Mouse (Mus musculus) hindbrain, embryonic 10.5 days (tissue): Measurements from ENCODE around the gene Trnp1. TPM values are rescaled to one million over a fixed set of nuclear protein-coding genes. Genes with fewer than 3 reads are reported as not detected.
"Not testable (repeated sequence)": the region's sequence is repeated elsewhere in the genome, so short reads cannot be mapped to it uniquely, and the experiment has no call there.

ENCODE experiments used
- DNase-seq: peaks from one replicate; pipeline ENCODE4 v3.0.0-alpha.2; 2017; ENCODE audit warnings: low spot score
- H3K27ac ChIP-seq: fragments of 300-500 bp; sonication (generic); 2 replicates; pipeline ENCODE4 v1.5.1; 2016; ENCODE audit warnings: mild to moderate bottlenecking, moderate library complexity
- H3K27me3 ChIP-seq: fragments of 300-500 bp; sonication (generic); 2 replicates; pipeline ENCODE4 v1.6.1; 2016; ENCODE audit warnings: mild to moderate bottlenecking; ENCODE audit not compliant: poor library complexity, insufficient read depth, severe bottlenecking
- H3K36me3 ChIP-seq: fragments of 300-500 bp; sonication (generic); 2 replicates; pipeline ENCODE4 v1.6.1; 2016; ENCODE audit warnings: mild to moderate bottlenecking, moderate library complexity
- H3K4me1 ChIP-seq: fragments of 300-500 bp; sonication (generic); replicated peaks from 2 replicates; pipeline ENCODE4 v1.6.1; 2016; ENCODE audit warnings: mild to moderate bottlenecking
- H3K4me3 ChIP-seq: fragments of 300-500 bp; sonication (generic); 2 replicates; pipeline ENCODE4 v1.5.1; 2016; ENCODE audit warnings: mild to moderate bottlenecking, moderate library complexity
- H3K9me3 ChIP-seq: fragments of 300-500 bp; sonication (generic); 2 replicates; pipeline ENCODE4 v1.6.1; 2016; ENCODE audit warnings: mild to moderate bottlenecking, moderate library complexity
- WGBS: fragments of 180-500 bp; shearing (Covaris S2); methylation state at CpG from one replicate; pipeline ENCODE4 v1.1.7; 2016; 5-methylcytosine and 5-hydroxymethylcytosine counted together
- polyA plus RNA-seq: library from polyadenylated mRNA; unstranded; fragments of >200 nt; fragmentation: Nextera tagmentation; extraction: Ambion mirVana; gene quantifications from 2 replicates; pipeline ENCODE4 v1.2.1, GENCODE M21; 2016

The Trnp1 gene
- polyA plus RNA-seq, result 1.1 and 1.3 TPM in 2 replicates

DNA sequence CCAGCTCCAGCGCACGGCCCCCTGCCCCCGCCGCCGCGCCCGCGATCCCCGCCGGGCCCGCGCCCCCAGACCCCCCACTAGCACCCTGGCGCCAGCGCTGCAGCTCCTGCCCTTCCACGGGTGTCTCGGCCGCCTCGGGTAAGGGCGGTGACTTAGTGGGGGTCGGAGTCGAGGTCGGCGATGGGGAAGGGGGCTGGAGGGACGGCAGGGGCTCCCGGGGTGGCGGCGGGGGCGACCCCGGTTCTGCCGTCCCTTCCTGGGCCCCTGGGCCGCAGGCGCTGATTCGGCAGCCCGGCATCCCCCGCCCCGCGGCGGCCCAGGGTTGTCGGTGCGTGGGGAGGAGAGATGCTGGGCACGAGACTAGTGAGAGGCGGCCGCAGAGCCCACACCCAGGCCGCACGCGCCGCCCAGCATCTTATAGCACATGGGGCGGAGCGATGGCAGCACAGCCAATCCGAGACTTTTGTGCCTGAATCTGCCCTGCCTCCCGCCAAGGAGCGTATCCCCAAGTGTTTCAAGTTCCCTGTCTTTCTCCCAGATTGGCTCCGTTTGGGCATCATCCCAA is at the start of gene Trnp1:
Trnp1 (minus strand) TSS at position 391 of the 565 bp plus-strand sequence.
- H3K27me3 ChIP-seq, result peaks cover 96% of the 10 kb centered on the region
- peak; percentile 83 for DNase-seq
- H3K36me3 ChIP-seq, result no peaks in the 10 kb centered on the region
- WGBS, result under 1% methylated on average over 49 of the region's 53 CpGs
- peaks cover 31% of the 10 kb centered on the region for H3K4me1 ChIP-seq
- H3K9me3 ChIP-seq, result no peaks in the 10 kb centered on the region
- peak within 1 kb of the TSS; percentile 76 for H3K4me3 ChIP-seq
- H3K27ac ChIP-seq, result peak within 1 kb of the TSS; percentile 77

DNA sequence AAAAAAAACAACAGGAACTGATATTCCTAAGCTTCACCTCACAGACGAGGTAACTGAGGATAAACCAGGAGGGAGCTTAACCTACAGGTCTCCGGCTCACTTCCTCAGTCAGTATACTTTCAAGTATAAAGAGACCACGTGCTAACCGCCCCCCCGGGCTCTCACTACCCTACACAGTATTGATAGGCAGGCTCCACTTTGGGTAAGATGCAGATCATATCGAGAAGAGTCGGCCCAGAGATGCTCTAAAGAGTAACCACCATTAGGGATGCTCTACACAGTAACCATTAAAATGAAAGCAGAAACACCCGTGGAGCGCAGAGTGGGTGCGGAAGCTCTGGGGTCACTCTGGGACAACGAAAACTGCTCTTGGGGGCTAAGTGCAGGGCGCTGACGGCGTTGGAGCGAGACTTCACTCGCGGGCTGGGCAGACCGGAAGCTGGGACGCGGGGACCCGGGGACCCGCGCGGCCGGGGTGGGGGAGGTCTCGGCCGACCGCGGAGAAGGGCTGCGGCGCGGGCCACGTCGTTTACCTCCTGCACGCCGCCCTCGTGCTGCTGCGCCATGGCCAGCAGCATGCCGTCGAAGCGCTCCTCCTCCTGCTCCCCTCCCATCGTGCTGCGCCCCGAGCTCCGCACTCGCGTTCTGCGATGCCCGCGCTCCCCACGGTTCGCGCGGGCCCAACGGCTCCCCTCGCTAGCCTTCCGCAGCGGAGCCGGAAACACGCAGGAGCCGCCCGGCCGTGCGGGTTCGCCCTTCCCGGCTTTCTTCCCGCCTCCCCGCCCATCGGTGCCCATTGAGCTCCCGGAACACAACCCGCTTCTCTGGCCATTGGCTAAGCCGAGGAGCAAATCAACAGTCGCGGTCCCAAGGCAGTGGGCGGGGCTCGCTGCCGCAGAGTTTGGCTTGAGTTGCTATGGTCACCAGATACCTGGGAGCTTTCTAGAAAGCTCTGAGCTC is 47.2 kb upstream of the Trnp1 start, which contains the start of gene Nudc:
Nudc (minus strand) TSS at position 725 of the 960 bp plus-strand sequence.
- DNase-seq, result peak; percentile 96
- Histone ChIP-seq H3K9me3 (no peaks in the 10 kb centered on the region), H3K4me1 (peaks cover 23% of the 10 kb centered on the region), H3K27me3 (no peaks in the 10 kb centered on the region), H3K36me3 (peaks cover 38% of the 10 kb centered on the region), H3K27ac (peak within 1 kb of the TSS; percentile 94), H3K4me3 (peak within 1 kb of the TSS; percentile 95)
- whole genome bisulfite sequencing, result under 1% methylated on average over 77 of the region's 77 CpGs

DNA sequence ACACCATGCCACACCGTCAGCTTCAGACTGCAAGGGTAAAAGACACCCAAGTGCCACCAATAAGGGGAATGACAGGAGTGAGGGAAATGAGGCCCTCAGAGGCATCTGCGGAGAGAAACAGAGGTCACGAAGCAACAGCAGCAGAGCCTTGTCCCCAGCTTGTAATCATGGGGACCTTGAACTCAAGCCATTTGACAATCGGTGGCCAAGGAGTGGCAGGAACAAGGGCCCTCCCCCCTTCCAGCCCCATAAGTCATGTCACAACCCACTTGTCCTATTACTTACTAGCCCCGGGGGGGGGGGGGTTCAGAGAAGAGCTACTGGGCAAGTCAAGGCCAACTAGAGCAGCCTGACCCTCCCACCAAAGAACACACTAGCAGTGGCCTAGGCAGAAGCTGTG is 38.3 kb upstream of the Trnp1 start:
- no peaks in the 10 kb centered on the region for H3K27me3 ChIP-seq
- 93% methylated on average over 5 of the region's 5 CpGs for WGBS
- H3K9me3 ChIP-seq, result no peaks in the 10 kb centered on the region
- no peak overlapping the region for H3K27ac ChIP-seq
- no peaks in the 10 kb centered on the region for H3K4me1 ChIP-seq
- H3K4me3 ChIP-seq, result no peak overlapping the region
- no peak for DNase-seq
- H3K36me3 ChIP-seq, result peaks cover 100% of the 10 kb centered on the region

DNA sequence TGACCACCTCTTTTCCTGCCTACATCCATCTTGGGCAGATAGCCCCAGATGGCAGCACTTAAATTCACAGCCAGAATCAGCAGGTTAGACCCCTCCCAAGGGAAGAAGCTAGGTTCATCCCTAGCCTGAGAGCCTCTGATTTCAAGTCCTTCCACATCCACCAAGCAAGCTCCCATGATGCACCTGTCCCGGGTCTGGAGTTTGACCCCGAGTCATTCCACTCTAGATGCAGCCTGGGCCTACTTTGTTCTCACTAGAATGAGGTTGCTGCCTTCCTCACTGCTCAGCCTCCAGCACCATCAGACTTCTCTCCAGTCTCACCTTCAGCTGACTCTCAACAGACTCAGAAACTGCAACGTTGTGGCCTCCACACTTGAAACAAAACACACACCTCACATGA is 37.7 kb upstream of the Trnp1 start:
- H3K4me3 ChIP-seq, result no peak overlapping the region
- no peaks in the 10 kb centered on the region for H3K27me3 ChIP-seq
- H3K9me3 ChIP-seq, result no peaks in the 10 kb centered on the region
- H3K36me3 ChIP-seq, result peaks cover 100% of the 10 kb centered on the region
- H3K4me1 ChIP-seq, result no peaks in the 10 kb centered on the region
- DNase-seq, result no peak
- no peak overlapping the region for H3K27ac ChIP-seq
- WGBS, result 93% methylated on average over 3 of the region's 3 CpGs

DNA sequence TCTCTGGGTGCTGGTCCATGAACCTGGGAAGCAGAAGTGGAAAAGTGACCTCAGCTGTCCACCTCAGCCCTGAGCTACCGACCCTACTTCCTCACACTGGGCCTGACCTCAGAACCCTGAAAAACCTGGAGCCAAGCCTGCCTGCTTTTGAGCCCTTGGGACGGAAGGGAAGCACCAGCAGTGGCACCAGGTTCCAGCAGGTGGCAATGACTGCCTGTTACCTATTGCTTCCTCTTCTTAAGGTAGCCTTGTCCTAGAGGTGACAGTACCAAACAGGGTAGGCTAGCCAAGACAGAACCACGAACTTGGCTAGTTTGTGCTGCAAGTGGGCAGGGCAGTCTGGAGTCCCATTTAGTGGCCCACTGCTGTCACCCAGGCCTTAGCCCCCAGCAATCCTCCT is 34.4 kb upstream of the Trnp1 start:
- H3K27me3 ChIP-seq, result no peaks in the 10 kb centered on the region
- no peak overlapping the region for H3K4me3 ChIP-seq
- H3K4me1 ChIP-seq, result no peaks in the 10 kb centered on the region
- H3K36me3 ChIP-seq, result peaks cover 98% of the 10 kb centered on the region
- 88% methylated on average over 3 of the region's 3 CpGs for whole genome bisulfite sequencing
- DNase-seq, result no peak
- H3K9me3 ChIP-seq, result no peaks in the 10 kb centered on the region
- no peak overlapping the region for H3K27ac ChIP-seq

DNA sequence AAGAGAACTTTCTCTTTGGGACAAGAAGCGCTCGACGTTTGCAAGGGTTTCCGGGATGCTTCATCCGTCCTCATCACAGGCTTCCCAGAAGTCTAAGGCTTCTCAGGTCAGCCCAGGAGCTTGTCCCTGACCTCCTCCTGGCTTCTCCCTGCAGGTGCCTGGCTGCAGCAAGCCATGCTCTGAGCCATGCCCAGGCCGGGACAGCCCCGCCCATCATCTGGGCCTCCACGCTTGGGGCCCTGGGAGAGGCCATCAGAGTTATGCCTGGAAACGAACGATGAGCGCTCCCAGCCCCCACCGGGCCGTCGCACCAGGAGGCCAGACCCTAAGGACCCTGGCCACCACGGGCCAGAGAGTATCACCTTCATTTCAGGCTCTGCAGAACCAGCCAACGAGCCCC is 29.4 kb upstream of the Trnp1 start:
- H3K36me3 ChIP-seq, result peaks cover 60% of the 10 kb centered on the region
- H3K9me3 ChIP-seq, result no peaks in the 10 kb centered on the region

DNA sequence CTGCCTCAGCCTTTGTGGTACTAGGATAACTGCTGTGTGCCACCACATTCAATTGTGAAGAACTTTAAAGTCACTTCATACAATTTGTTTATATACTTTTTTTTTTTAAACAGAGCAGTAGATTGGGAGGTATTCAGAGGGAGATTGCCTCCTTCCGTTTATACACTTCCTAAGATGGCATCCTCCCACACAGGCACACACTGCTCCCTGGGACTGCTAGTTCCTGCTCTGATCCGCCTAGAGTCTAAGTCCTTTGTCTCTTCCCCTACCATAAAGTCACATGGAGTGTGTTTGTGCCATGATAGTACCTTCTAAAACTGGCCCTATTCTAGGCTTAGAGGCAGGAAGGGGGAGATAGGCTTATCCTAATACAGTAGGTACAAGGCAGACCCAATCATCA is 23.2 kb upstream of the Trnp1 start:
- peaks cover 56% of the 10 kb centered on the region for H3K27me3 ChIP-seq
- WGBS, result 72% methylated on average over 2 of the region's 2 CpGs

More for the DNA sequence above, 29.4 kb upstream of the Trnp1 start:
- 73% methylated on average over 16 of the region's 16 CpGs for WGBS
- no peak overlapping the region for H3K27ac ChIP-seq
- H3K4me1 ChIP-seq, result no peaks in the 10 kb centered on the region
- 0 out of 2 replicates have a peak overlapping the region, but pooled peaks have one; percentile 2 for H3K4me3 ChIP-seq
- DNase-seq, result no peak
- no peaks in the 10 kb centered on the region for H3K27me3 ChIP-seq

DNA sequence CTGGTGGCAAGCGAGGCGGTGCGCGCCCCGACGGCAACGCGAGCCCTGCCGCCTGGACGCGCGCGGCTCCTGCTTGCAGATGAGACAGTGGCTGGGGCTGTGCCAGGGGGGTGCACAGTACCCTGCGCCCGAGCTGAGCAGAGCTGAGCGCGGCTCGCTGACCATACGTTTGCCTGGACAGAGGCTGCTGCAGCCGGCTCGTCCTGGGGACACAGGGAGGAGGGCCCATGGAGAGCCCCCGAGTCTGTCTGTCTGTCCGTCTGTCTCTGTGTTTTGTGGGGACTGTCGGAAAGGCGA is 21.0 kb upstream of the Trnp1 start:
- Histone ChIP-seq H3K27me3 (peaks cover 56% of the 10 kb centered on the region), H3K4me1 (peaks cover 9% of the 10 kb centered on the region), H3K4me3 (peak overlapping the region; percentile 51), H3K9me3 (no peaks in the 10 kb centered on the region), H3K36me3 (no peaks in the 10 kb centered on the region), H3K27ac (peak overlapping the region; percentile 59)
- 5% methylated on average over 25 of the region's 25 CpGs for WGBS
- no peak for DNase-seq

More for the DNA sequence above, 23.2 kb upstream of the Trnp1 start:
- Histone ChIP-seq H3K4me1 (peaks cover 9% of the 10 kb centered on the region), H3K9me3 (no peaks in the 10 kb centered on the region), H3K27ac (no peak overlapping the region), H3K4me3 (no peak overlapping the region), H3K36me3 (0 out of 2 replicates have a peak, but pooled peaks cover 1% of the 10 kb centered on the region)
- DNase-seq, result no peak

DNA sequence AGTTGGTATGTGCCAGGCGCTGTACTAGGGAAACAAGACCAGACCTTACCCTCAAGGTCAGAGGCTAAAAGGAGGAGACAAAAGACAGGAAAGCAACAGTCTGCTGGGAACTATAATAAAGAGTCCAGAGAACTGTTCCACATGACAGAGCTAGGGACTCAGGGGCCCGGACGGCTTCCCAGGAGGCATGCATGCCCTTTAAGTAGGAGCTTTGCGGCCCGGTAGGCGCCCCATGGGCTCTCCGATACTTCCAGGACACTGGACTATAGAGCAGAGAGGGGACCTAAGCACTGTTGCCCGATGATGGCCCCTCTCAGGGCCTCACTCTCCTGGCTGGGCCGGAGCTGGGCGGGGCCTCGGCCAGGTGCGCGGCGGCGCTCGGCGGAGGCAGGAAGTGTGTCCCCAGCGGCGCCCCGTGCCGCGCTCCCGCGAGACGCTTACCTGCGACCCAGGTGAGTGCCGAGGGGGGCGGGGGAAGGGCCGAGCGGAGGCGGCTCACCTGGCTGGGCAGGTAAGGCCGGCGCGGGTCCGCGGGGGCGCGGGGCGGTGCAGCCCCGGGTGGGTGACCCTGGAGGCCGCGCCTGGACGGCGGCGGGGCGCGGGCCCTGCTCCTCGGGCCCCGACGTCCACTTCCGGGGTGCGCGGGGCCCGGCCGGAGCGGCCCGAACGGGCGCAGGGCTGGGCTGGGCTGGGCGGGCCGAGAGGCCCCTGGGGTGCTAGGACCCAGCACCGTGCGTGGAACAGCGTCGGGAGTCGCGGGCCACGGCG is 20.4 kb upstream of the Trnp1 start, which contains the start of gene Kdf1:
Kdf1 (plus strand) TSS at position 363 of the 768 bp plus-strand sequence.
- no peak for DNase-seq
- Histone ChIP-seq H3K27me3 (peaks cover 56% of the 10 kb centered on the region), H3K4me3 (peak within 1 kb of the TSS; percentile 51), H3K4me1 (peaks cover 9% of the 10 kb centered on the region), H3K9me3 (no peaks in the 10 kb centered on the region), H3K36me3 (no peaks in the 10 kb centered on the region), H3K27ac (peak within 1 kb of the TSS; percentile 59)
- 3% methylated on average over 68 of the region's 69 CpGs for WGBS

DNA sequence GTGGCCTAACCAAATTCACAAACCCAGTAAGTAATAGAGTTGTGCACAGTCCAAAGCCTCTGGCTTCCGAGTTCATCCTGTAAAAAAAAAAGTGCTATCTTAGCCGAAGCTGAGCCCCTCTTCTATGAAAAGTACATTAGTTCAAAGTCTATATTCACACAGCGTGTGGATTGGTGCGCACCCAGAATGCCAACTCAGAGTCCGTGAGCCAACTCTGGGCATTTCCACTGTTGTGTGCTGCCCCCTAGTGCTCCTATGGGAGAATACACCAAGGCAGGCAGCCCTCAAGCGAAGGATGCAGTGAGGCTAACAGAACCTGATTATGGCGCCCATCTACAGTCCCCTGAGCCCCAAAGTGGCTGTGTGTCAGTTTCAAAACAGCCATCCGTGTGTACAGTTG is 14.6 kb upstream of the Trnp1 start:
- no peak overlapping the region for H3K27ac ChIP-seq
- H3K27me3 ChIP-seq, result peaks cover 19% of the 10 kb centered on the region
- DNase-seq, result peak; percentile 75
- H3K4me1 ChIP-seq, result no peaks in the 10 kb centered on the region
- H3K36me3 ChIP-seq, result no peaks in the 10 kb centered on the region
- WGBS, result 14% methylated on average over 8 of the region's 8 CpGs
- no peaks in the 10 kb centered on the region for H3K9me3 ChIP-seq
- no peak overlapping the region for H3K4me3 ChIP-seq

DNA sequence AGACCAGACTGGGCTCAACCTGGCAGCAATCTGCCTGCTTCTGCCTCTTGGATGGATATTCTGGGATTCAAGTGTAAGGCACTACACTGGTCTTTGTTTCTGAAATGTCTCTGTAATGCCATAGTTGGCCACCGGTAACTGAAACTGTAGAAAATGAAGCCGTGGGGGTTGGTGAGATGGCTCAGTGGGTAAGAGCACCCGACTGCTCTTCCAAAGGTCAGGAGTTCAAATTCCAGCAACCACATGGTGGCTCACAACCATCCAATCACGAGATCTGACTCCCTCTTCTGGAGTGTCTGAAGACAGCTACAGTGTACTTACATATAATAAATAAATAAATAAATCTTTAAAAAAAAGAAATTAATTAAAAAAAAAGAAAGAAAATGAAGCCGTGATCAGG is 14.2 kb upstream of the Trnp1 start:
- not testable (repeated sequence) for H3K9me3 ChIP-seq, H3K4me3 ChIP-seq, H3K36me3 ChIP-seq, H3K4me1 ChIP-seq, H3K27ac ChIP-seq, DNase-seq
- H3K27me3 ChIP-seq, result peaks cover 18% of the 10 kb centered on the region; the same call in 1 of the 2 replicates
- 49% methylated on average over 5 of the region's 5 CpGs for WGBS

DNA sequence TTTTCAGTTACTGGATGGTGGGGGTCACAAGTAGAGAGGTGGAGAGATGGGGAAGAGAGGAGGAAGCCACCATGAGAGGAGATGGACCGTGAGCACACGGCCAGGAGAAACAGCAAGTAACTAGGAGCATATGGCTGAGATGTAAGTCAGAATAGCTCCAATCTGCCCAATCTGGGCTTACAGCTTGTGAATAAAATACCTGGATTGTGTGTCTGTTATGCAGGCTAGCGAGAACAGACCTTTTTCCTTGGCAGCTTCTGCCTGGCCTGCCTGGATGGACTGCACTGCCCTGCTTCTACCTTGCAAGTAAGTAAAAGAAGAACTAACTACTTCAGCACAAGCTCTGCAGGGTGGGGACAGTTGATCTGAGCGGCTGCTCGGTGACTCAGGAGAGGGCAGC is 12.7 kb upstream of the Trnp1 start:
- Histone ChIP-seq H3K4me3 (no peak overlapping the region), H3K4me1 (no peaks in the 10 kb centered on the region), H3K36me3 (no peaks in the 10 kb centered on the region), H3K9me3 (no peaks in the 10 kb centered on the region), H3K27ac (no peak overlapping the region), H3K27me3 (peaks cover 24% of the 10 kb centered on the region; the same call in 1 of the 2 replicates)
- DNase-seq, result no peak
- WGBS, result 79% methylated on average over 5 of the region's 5 CpGs
